Mouse (Mus musculus): ENCODE results near the gene Etnppl. TPM values are rescaled to one million over a fixed set of nuclear protein-coding genes. Genes with fewer than 3 reads are reported as not detected.

The Etnppl gene
- polyA plus RNA-seq, 1 experiment from 2014 or later = not detected

DNA sequence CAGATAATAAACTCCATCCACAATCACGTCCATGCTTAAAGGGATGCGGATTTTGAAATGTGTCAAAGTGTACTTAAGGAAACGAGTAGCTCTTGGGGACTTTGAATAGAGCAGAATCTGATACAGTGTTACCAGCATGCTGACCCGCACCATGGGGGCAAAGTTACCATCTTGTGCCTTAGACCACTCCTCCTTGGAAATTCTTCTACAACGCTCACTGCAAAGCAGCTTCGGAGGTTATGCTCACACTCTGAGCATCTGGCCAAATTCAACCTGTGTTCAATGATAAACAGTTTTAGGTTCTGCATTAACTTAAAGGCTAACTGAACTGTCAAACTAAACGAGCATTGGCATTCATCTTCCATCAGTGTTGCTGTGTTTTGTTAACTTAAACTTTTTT lies 33.2 kb upstream of the Etnppl start:
- Histone ChIP-seq H3K9me3 (ENCODE audit: control insufficient read depth, low read length) (no peaks in the 10 kb centered on the region), H3K9ac (ENCODE audit: low read length) (no peak overlapping the region), H3K27ac (ENCODE audit: low read depth, low read length) (no peak overlapping the region), H3K36me3 (ENCODE audit: control insufficient read depth, insufficient read depth, low read length) (no peaks in the 10 kb centered on the region), H3K4me3 (ENCODE audit: low read depth, low read length) (no peak overlapping the region), H3K4me2 (ENCODE audit: low read depth) (no peak overlapping the region), H3K4me1 (ENCODE audit: control insufficient read depth, insufficient read depth, low read length) (no peaks in the 10 kb centered on the region), H3K27me3 (ENCODE audit: control insufficient read depth, insufficient read depth, low read length) (no peaks in the 10 kb centered on the region)
- ATAC-seq (ENCODE audit: insufficient read depth, low FRiP score, low TSS enrichment) = no peak
- no peak for DNase-seq (ENCODE audit: low spot score)
- 87% methylated on average over 7 of the region's 7 CpGs for WGBS

DNA sequence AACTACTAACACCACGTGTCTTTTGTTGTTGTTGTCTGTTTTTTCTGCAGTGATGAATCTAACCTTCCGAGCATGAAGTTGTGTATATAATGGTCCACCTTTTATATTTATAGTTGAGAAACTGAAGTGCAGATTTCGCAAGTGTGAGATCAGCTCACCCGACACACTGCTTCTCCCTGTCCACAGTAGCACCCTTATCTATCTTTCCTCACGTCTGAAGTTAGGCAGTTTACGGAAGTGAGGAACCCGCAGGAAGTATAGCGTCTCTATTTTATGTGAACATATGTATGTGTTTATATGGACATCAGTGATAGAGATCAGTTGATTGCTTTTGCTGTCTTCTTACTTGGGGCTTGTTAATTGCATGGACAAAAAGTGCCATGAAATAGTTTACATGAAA lies 22.2 kb upstream of the Etnppl start:
- Histone ChIP-seq H3K9me3 (ENCODE audit: control insufficient read depth, low read length) (no peaks in the 10 kb centered on the region), H3K27me3 (ENCODE audit: control insufficient read depth, insufficient read depth, low read length) (no peaks in the 10 kb centered on the region), H3K4me1 (ENCODE audit: control insufficient read depth, insufficient read depth, low read length) (no peaks in the 10 kb centered on the region), H3K36me3 (ENCODE audit: control insufficient read depth, insufficient read depth, low read length) (no peaks in the 10 kb centered on the region), H3K4me2 (ENCODE audit: low read depth) (no peak overlapping the region), H3K4me3 (ENCODE audit: low read depth, low read length) (no peak overlapping the region), H3K9ac (ENCODE audit: low read length) (no peak overlapping the region), H3K27ac (ENCODE audit: low read depth, low read length) (no peak overlapping the region)
- ATAC-seq (ENCODE audit: insufficient read depth, low FRiP score, low TSS enrichment) (no peak), DNase-seq (ENCODE audit: low spot score) (no peak)
- 88% methylated on average over 8 of the region's 8 CpGs for WGBS

GRCm38 (mm10) chr3:130601491-130601890 lies 15.8 kb upstream of the Etnppl start:
- Histone ChIP-seq H3K9ac (ENCODE audit: low read length) (no peak overlapping the region), H3K4me2 (ENCODE audit: low read depth) (no peak overlapping the region), H3K27me3 (ENCODE audit: control insufficient read depth, insufficient read depth, low read length) (no peaks in the 10 kb centered on the region), H3K27ac (ENCODE audit: low read depth, low read length) (no peak overlapping the region), H3K9me3 (ENCODE audit: control insufficient read depth, low read length) (no peaks in the 10 kb centered on the region), H3K4me1 (ENCODE audit: control insufficient read depth, insufficient read depth, low read length) (no peaks in the 10 kb centered on the region), H3K36me3 (ENCODE audit: control insufficient read depth, insufficient read depth, low read length) (no peaks in the 10 kb centered on the region), H3K4me3 (ENCODE audit: low read depth, low read length) (no peak overlapping the region)
- 79% methylated on average over 10 of the region's 10 CpGs for WGBS
- DNase-seq (ENCODE audit: low spot score) = no peak
- ATAC-seq (ENCODE audit: insufficient read depth, low FRiP score, low TSS enrichment) = no peak

DNA sequence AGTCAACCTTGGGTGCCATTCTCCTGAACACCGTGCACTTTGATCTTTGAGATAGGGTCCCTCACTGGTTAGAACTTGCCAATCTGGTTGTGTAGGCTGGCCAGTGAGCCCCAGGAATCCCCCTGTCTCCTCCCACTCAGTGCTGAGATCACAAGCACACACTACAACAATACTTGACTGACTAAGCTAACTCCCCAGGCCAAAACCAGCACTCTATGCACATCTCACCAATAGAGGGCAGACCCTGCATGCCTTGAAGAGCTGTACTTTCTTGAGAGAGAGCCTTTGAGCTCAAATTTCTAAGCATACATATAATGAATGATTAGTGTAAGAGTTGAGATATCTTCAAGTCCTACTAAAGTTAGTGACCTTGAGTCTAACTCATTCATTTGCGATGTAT lies 9.3 kb upstream of the Etnppl start:
- Histone ChIP-seq H3K36me3 (ENCODE audit: control insufficient read depth, insufficient read depth, low read length) (no peaks in the 10 kb centered on the region), H3K9ac (ENCODE audit: low read length) (no peak overlapping the region), H3K9me3 (ENCODE audit: control insufficient read depth, low read length) (no peaks in the 10 kb centered on the region), H3K4me3 (ENCODE audit: low read depth, low read length) (no peak overlapping the region), H3K4me1 (ENCODE audit: control insufficient read depth, insufficient read depth, low read length) (no peaks in the 10 kb centered on the region), H3K27me3 (ENCODE audit: control insufficient read depth, insufficient read depth, low read length) (no peaks in the 10 kb centered on the region), H3K27ac (ENCODE audit: low read depth, low read length) (no peak overlapping the region), H3K4me2 (ENCODE audit: low read depth) (no peak overlapping the region)
- ATAC-seq (ENCODE audit: insufficient read depth, low FRiP score, low TSS enrichment) (no peak), DNase-seq (ENCODE audit: low spot score) (no peak)
- 90% methylated on average over 2 of the region's 2 CpGs for WGBS

- Histone ChIP-seq H3K4me2 (ENCODE audit: low read depth) (no peak overlapping the region), H3K27ac (ENCODE audit: low read depth, low read length) (no peak overlapping the region), H3K36me3 (ENCODE audit: control insufficient read depth, insufficient read depth, low read length) (no peaks in the 10 kb centered on the region), H3K27me3 (ENCODE audit: control insufficient read depth, insufficient read depth, low read length) (no peaks in the 10 kb centered on the region), H3K9ac (ENCODE audit: low read length) (no peak overlapping the region), H3K9me3 (ENCODE audit: control insufficient read depth, low read length) (no peaks in the 10 kb centered on the region), H3K4me3 (ENCODE audit: low read depth, low read length) (no peak overlapping the region), H3K4me1 (ENCODE audit: control insufficient read depth, insufficient read depth, low read length) (no peaks in the 10 kb centered on the region)
- DNase-seq (ENCODE audit: low spot score) (no peak), ATAC-seq (ENCODE audit: insufficient read depth, low FRiP score, low TSS enrichment) (no peak)
- 89% methylated on average over 9 of the region's 9 CpGs for WGBS
These were observed 2.8 kb upstream of the Etnppl start for GRCm38 (mm10) chr3:130614444-130614843.

GRCm38 (mm10) chr3:130615625-130616024 lies 1.6 kb upstream of the Etnppl start:
- Histone ChIP-seq H3K4me1 (ENCODE audit: control insufficient read depth, insufficient read depth, low read length) (no peaks in the 10 kb centered on the region), H3K27ac (ENCODE audit: low read depth, low read length) (no peak overlapping the region), H3K4me2 (ENCODE audit: low read depth) (no peak overlapping the region), H3K4me3 (ENCODE audit: low read depth, low read length) (no peak overlapping the region), H3K36me3 (ENCODE audit: control insufficient read depth, insufficient read depth, low read length) (no peaks in the 10 kb centered on the region), H3K9me3 (ENCODE audit: control insufficient read depth, low read length) (no peaks in the 10 kb centered on the region), H3K9ac (ENCODE audit: low read length) (no peak overlapping the region), H3K27me3 (ENCODE audit: control insufficient read depth, insufficient read depth, low read length) (no peaks in the 10 kb centered on the region)
- ATAC-seq (ENCODE audit: insufficient read depth, low FRiP score, low TSS enrichment) (no peak), DNase-seq (ENCODE audit: low spot score) (no peak)
- 60% methylated on average over 8 of the region's 8 CpGs for WGBS

DNA sequence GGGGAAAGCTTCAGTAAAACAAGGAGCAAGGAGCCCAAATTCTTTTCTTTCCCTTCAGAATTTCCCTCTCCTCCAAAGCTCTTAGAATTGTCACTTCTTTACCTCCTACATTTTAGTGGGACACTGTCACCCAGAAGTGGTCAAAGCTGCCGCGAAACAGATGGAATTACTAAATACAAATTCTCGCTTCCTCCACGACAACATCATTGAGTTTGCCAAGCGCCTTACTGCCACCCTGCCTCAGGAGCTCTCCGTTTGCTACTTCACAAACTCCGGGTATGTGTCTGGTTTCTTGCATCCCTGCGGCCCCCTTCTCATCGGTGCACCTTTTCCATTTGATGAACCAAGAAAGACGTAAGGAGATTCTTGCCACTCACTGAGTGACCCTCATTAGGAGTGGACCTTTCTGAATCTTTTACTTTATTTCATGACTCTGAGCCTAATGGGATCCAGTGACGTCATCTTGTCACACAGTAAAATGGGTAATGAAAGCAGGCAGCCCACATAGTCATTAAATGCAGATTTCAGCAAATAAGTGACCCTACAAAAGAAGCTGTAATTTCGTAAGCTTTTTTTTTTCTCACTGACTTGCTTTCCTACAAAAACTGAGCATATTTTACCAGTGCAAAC lies 3.4 kb downstream of the Etnppl start:
- H3K4me2 ChIP-seq (ENCODE audit: low read depth) = no peak overlapping the region
- no peaks in the 10 kb centered on the region for H3K9me3 ChIP-seq (ENCODE audit: control insufficient read depth, low read length)
- H3K27me3 ChIP-seq (ENCODE audit: control insufficient read depth, insufficient read depth, low read length) = no peaks in the 10 kb centered on the region
- H3K9ac ChIP-seq (ENCODE audit: low read length) = no peak overlapping the region
- no peak overlapping the region for H3K4me3 ChIP-seq (ENCODE audit: low read depth, low read length)
- WGBS = 77% methylated on average over 12 of the region's 12 CpGs
- ATAC-seq (ENCODE audit: insufficient read depth, low FRiP score, low TSS enrichment) = no peak
- H3K4me1 ChIP-seq (ENCODE audit: control insufficient read depth, insufficient read depth, low read length) = no peaks in the 10 kb centered on the region
- H3K36me3 ChIP-seq (ENCODE audit: control insufficient read depth, insufficient read depth, low read length) = no peaks in the 10 kb centered on the region
- no peak for DNase-seq (ENCODE audit: low spot score)
- H3K27ac ChIP-seq (ENCODE audit: low read depth, low read length) = no peak overlapping the region

DNA sequence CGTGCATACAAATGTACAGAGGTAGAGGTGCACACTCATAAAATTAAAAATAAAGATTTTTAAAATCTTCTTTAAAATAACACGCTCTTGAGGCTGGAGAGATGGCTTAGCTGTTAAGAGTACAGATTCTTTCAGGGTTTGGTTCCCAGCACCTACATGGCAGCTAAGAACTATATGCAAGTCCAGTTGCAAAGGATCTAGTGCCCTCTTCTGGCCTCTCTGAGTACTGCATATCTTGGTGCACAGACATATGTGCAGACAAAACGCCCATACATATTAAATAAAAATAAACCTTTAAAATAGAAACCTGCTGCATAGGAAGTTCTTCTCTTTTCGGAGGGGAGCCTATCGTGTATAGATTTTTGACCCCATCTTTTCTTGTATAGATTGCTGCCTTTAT lies 11.1 kb downstream of the Etnppl start:
- no peak for DNase-seq (ENCODE audit: low spot score)
- no peak for ATAC-seq (ENCODE audit: insufficient read depth, low FRiP score, low TSS enrichment)

DNA sequence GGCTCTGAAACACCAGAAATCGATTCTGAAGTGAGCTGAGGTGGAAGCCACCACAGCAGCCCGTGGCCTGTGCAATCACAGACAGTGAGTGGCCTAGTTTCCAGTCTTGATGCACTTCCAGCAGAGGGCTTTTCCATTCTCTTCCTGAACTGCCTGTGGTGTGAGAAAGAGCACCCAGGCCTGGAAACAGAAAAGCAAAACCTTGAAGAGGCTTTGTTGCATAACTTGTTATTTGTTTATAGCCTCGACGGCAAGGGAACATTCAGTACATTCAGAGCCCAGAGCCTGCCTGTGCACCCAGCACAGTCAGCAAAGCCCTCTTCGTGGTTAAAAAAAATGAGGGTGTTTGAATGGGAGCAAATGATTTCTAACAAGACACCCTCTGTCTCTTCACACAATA lies 16.6 kb downstream of the Etnppl start:
- H3K4me1 ChIP-seq (ENCODE audit: control insufficient read depth, insufficient read depth, low read length) = no peaks in the 10 kb centered on the region
- H3K9me3 ChIP-seq (ENCODE audit: control insufficient read depth, low read length) = no peaks in the 10 kb centered on the region
- H3K36me3 ChIP-seq (ENCODE audit: control insufficient read depth, insufficient read depth, low read length) = no peaks in the 10 kb centered on the region
- no peak overlapping the region for H3K4me2 ChIP-seq (ENCODE audit: low read depth)
- H3K9ac ChIP-seq (ENCODE audit: low read length) = no peak overlapping the region
- H3K27ac ChIP-seq (ENCODE audit: low read depth, low read length) = no peak overlapping the region
- H3K4me3 ChIP-seq (ENCODE audit: low read depth, low read length) = no peak overlapping the region
- no peaks in the 10 kb centered on the region for H3K27me3 ChIP-seq (ENCODE audit: control insufficient read depth, insufficient read depth, low read length)
- DNase-seq (ENCODE audit: low spot score) (no peak), ATAC-seq (ENCODE audit: insufficient read depth, low FRiP score, low TSS enrichment) (no peak)
- 76% methylated on average over 5 of the region's 5 CpGs for WGBS

More for the DNA sequence above, 11.1 kb downstream of the Etnppl start:
- Histone ChIP-seq H3K9me3 (ENCODE audit: control insufficient read depth, low read length) (no peaks in the 10 kb centered on the region), H3K36me3 (ENCODE audit: control insufficient read depth, insufficient read depth, low read length) (no peaks in the 10 kb centered on the region), H3K4me1 (ENCODE audit: control insufficient read depth, insufficient read depth, low read length) (no peaks in the 10 kb centered on the region), H3K4me3 (ENCODE audit: low read depth, low read length) (no peak overlapping the region), H3K27me3 (ENCODE audit: control insufficient read depth, insufficient read depth, low read length) (no peaks in the 10 kb centered on the region), H3K4me2 (ENCODE audit: low read depth) (no peak overlapping the region), H3K9ac (ENCODE audit: low read length) (no peak overlapping the region), H3K27ac (ENCODE audit: low read depth, low read length) (no peak overlapping the region)
- WGBS = 90% methylated on average over 5 of the region's 5 CpGs
